Mouse (Mus musculus) heart, postnatal 14 days (tissue): ENCODE data around the gene Chchd6. TPM values are rescaled to one million over a fixed set of nuclear protein-coding genes. Genes with fewer than 3 reads are reported as not detected.

Source experiments
- DNase-seq, 2 experiments: peaks; one replicate each; pipeline ENCODE4 v3.0.0; 2021 to 2022
- intact Hi-C: fragments of 180-260 bp; cut with DNase I; formaldehyde crosslinking; loops from one replicate; pipeline ENCODE4 v1.15.1; 2025
- total RNA-seq, 2 experiments: library from RNA; stranded (reverse); gene quantifications; 2 replicates each; pipeline ENCODE4 v1.2.3; 2021

Chchd6 gene
- total RNA-seq, 2 experiments from 2014 or later = 10.2 to 11.1 TPM

DNA sequence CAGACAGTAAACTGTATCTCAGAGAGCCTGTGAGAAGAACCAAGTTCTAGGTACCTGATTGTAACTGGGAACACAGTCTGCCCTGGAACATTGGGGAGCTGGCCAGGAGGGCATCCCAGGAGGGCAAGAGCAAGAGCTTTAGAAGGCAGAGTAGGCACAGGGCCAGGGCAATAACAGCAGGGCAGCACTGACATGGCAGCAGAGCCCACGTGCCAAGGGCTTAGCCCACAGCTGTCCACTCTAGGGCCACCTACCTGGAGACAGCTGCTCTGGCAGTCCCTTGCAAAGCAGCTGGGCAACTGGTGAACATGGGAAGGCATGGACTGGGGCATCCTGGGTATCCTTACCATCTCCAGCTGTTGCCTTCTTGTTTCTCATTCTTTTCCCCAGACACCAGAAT is 247.7 kb downstream of the Chchd6 start:
- peak in 1 of 2 experiments; percentile 49 for DNase-seq
- intact Hi-C loops = loop anchor here (2.0 kb wide), 1 partner anchor 13 kb away; no protein-coding TSS in a partner anchor

DNA sequence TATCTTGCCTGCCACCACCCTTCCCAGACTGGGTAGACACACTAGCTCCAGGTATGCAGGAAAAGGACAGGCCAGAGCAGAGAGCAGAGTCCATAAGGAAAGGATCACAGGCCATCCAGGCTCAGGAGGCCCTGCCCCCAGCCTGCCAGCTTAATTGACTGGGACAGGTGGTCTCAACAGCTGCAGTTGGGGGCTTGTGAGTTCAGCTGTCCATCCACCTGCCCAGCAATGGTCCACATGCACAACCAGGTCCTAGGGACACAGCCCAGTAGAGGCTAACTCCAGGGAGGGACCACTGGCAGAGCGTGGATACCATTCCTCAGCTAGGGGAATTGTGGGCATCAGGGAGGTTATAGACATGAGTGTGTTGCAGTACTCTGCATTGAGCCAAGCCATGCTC is 249.6 kb downstream of the Chchd6 start:
- intact Hi-C loops = loop anchor here (2.0 kb wide), 1 partner anchor 15 kb away; no protein-coding TSS in a partner anchor
- no peak for DNase-seq

DNA sequence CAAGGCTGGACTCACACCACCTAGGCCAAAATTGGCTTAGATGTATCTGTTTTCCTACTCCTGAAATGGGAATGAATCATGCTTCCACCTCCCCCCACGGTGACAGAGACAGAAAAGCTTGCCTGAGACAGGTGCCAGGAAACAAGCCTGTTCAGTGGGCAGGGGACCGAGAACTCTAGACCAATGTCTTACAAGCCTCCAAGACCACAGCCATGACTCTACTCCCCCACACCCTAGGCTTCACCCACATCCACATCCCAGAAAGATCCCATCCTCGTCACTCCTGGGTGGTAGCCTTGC is 250.0 kb downstream of the Chchd6 start:
- intact Hi-C loops = no loop called here
- no peak for DNase-seq

DNA sequence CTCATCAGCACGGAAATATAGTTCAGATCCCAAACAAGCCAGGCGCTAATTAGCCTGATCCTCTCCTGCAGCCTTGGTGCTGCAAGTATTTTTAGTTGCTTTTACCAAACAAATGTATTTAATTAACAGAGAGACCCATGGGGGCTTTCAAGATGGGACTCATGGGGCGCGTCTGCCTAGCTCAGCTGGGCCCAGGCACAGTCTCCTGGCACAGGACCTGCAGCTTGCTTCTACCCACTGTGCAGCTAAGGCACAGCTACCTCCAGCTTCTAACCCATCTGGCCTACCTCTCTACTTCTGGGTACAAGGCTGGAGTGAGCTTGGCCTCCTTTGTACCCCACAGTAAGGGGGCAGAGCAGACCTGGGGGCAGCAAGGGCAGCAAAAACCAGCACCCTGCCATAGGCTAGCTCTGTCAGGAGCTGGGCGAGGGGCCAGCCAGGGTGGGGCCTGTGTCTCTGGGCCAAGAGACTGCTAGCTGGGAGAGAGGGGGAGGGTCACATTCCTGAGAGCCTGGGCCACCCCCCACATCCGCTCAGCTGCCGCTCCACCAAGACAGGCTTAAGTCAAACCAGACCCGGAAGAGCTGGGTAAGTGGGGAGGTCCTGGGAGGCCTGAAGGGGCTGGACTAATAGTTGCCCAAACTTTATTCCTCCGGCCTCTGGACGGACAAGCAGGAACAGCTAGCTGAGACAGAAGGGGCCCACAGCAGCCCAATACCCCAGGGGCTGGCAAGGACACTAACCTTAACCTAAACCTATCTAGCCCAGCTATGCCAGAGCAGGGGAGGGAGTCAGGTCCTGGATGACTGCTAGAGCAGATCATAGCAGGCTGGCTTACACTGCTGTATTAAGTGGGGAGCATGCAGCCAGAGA is 250.6 kb downstream of the Chchd6 start:
- peak; percentile 89 to 95 for DNase-seq
- intact Hi-C loops = no loop called here

DNA sequence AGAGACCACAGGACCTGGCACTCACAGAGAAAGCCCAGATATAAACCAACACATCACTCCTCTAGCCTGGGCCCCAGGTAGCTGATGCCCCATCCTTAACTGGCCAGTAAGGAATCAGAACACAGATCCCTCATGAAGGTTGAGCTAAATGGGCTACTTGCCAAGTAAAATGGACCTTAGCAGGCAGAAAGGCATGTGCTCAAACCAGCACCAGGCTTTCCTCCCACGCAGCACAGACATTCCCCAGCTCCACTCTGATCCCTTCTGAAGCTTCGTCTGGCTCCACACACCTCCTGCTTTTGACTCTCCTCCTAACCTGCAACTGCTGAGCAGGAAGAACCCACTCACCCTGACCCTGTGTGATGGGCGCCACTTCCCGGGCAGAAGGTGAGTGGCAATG is 253.5 kb downstream of the Chchd6 start:
- no peak for DNase-seq
- intact Hi-C loops = no loop called here

DNA sequence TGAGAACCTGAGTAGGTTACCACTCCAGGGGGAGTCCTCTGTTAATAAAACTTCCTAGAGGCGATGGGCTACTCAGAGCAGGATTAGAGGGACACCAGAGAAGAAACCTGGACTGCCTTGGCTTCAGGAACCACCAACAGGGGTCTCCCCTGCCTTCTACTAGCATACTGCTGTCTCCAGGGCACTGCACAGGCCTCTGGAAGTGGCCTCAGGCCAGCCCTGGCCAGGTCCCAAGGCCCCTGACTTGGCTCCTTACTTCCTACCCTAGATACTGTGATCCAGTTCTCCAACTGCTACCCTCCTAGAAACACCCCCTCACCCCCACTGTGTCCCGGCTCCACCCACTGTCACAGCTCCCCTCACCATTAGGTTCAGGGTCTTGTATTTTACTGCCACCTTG is 256.0 kb downstream of the Chchd6 start:
- intact Hi-C loops = loop anchor here (2.0 to 10.0 kb wide), 2 partner anchors 213 to 295 kb away; no protein-coding TSS in a partner anchor
- DNase-seq = peak; percentile 75 to 87

DNA sequence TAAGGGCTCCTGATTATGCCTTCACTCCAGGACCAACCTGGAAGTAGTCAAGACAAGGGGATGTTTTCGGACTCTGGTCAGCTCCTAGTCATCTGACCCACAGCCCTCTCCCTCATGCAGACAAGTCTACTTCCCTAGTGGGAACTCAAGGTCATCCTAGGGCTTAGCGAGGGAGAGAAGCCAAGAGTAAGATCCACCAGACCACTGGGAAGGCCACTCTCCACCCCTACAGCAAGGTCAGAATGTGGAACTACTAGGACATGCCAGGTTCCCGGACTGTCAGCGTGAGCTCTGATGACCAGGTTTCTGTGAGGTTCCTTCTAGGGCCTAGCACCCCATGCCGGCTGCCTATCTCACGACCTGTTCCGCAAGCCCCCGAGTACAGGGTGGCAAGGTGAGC is 256.7 kb downstream of the Chchd6 start:
- DNase-seq = no peak
- intact Hi-C loops = loop anchor here (2.0 to 10.0 kb wide), 2 partner anchors 214 to 296 kb away; no protein-coding TSS in a partner anchor

DNA sequence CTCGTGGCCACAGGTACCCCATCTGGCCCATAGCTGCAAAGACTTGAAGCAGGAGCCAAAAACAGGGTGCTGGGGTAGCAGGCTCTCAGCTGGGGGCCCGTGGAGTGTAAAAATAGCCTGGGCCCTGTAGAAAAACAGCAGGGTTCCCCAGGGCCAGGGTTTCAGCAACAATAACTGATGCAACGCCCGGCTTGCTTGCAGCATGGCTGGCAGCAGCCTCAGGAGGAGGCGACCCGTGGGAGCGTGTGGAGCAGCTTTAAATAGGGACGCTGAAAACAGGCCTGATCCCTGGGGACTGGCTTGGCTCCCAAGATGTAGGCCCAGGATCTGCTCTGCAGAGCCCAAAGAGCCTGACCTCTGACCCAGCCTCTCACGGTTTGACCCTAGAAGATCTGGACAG is 257.9 kb downstream of the Chchd6 start:
- DNase-seq = peak; percentile 27 to 42
- intact Hi-C loops = loop anchor here (10.0 kb wide), 1 partner anchor 297 kb away; no protein-coding TSS in a partner anchor

DNA sequence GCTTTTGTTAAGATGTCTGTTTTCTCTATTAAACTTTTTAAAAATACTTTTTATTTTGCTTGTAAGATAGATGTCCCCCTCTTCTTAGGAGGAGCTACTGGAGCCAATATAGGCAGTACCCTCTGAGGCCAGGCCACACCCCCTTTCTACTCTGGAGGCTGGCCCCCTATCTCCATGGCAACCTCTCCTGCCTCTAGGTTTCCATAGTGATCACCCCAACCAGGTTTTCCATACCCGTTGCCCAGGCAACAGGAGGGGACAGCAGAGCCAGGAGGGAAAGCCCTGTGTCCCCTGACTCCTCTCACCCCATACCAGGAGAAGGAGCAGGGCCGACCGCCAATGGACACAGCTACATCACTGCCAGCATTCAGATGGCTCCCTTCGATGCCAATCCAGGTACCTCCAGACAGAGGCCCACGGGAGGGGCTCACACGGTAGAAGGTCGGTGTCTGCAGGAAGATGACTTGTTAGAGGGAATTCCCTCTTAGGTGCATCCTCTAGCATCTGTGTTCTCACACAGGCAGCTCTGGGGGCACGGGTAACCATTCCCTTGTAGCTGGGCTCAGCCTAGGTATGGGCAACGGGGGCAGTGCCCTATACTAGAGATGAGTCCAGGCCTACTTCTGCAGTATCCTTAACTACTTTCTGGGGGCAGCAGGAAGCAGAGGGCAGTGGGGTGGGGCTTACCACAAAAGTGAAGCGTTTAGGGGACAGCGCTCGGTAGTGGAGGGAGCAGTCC is 261.3 kb downstream of the Chchd6 start:
- DNase-seq = no peak
- intact Hi-C loops = loop anchor here (10.0 kb wide), 1 partner anchor 301 kb away; no protein-coding TSS in a partner anchor

Other genes with a start within 250 kb of the Chchd6 start
- 10 to 100 TPM; 26.2 to 32.6 TPM for gene Plxna1, start 233.0 kb downstream of the Chchd6 start, total RNA-seq
- 10 to 100 TPM; 20.1 to 20.3 TPM for gene Txnrd3, start 48.3 kb upstream of the Chchd6 start, total RNA-seq
- not detected for gene Vmn1r40, start 111.9 kb upstream of the Chchd6 start, total RNA-seq
- gene Vmn1r41, start 145.1 kb upstream of the Chchd6 start, total RNA-seq = not detected